Mouse (Mus musculus) lung, adult 18-20 months (tissue): ENCODE data around the gene Tpra1.

Source experiments
- DNase-seq, 2 experiments: peaks; one replicate each; pipeline ENCODE4 v3.0.0; 2022; ENCODE audit warnings: mixed read lengths in 2 of 2

The Tpra1 gene

GRCm38 (mm10) chr6:88928026-88928425, 26.0 kb downstream of the Tpra1 start:
- no peak for DNase-seq

- no peak for DNase-seq
Observed at GRCm38 (mm10) chr6:88928576-88928975, 26.5 kb downstream of the Tpra1 start.

GRCm38 (mm10) chr6:88929451-88929850, 27.4 kb downstream of the Tpra1 start:
- no peak for DNase-seq

GRCm38 (mm10) chr6:88930049-88930448, 28.0 kb downstream of the Tpra1 start:
- peak in 1 of 2 experiments; percentile 54 for DNase-seq

GRCm38 (mm10) chr6:88931449-88931848, 29.4 kb downstream of the Tpra1 start:
- peak in 1 of 2 experiments; percentile 41 for DNase-seq

- no peak for DNase-seq
Observed at GRCm38 (mm10) chr6:88934132-88934531, 32.1 kb downstream of the Tpra1 start.

GRCm38 (mm10) chr6:88934816-88935215, 32.8 kb downstream of the Tpra1 start:
- peak; percentile 51 to 75 for DNase-seq

- DNase-seq: peak in 1 of 2 experiments; percentile 56
Observed at GRCm38 (mm10) chr6:88935735-88936276, 33.8 kb downstream of the Tpra1 start.

GRCm38 (mm10) chr6:88936342-88937213, 34.5 kb downstream of the Tpra1 start:
- DNase-seq: no peak

- DNase-seq: no peak
Observed at GRCm38 (mm10) chr6:88937214-88937549, 35.1 kb downstream of the Tpra1 start.

- DNase-seq: no peak
Observed at GRCm38 (mm10) chr6:88937971-88938663, 36.1 kb downstream of the Tpra1 start.

GRCm38 (mm10) chr6:88938664-88939055, 36.6 kb downstream of the Tpra1 start:
- DNase-seq: no peak

GRCm38 (mm10) chr6:88939281-88940089, 37.4 kb downstream of the Tpra1 start:
- no peak for DNase-seq

- peak; percentile 60 to 70 for DNase-seq
Observed at GRCm38 (mm10) chr6:88940090-88940916, 38.3 kb downstream of the Tpra1 start.

- peak in 1 of 2 experiments; percentile 42 for DNase-seq
Observed at GRCm38 (mm10) chr6:88941628-88942027, 39.6 kb downstream of the Tpra1 start.

GRCm38 (mm10) chr6:88942595-88942994, 40.5 kb downstream of the Tpra1 start:
- no peak for DNase-seq

- no peak for DNase-seq
Observed at GRCm38 (mm10) chr6:88943666-88944065, 41.6 kb downstream of the Tpra1 start.

- DNase-seq: no peak
Observed at GRCm38 (mm10) chr6:88946442-88946841, 44.4 kb downstream of the Tpra1 start.

- no peak for DNase-seq
Observed at GRCm38 (mm10) chr6:88947771-88948170, 45.7 kb downstream of the Tpra1 start.

- no peak for DNase-seq
Observed at GRCm38 (mm10) chr6:88956725-88957124, 54.7 kb downstream of the Tpra1 start.

GRCm38 (mm10) chr6:88957313-88957712, 55.3 kb downstream of the Tpra1 start:
- DNase-seq: no peak

- DNase-seq: no peak
Observed at GRCm38 (mm10) chr6:88957801-88958211, 55.8 kb downstream of the Tpra1 start.
